Mouse (Mus musculus): ENCODE results near the gene Snrpd3. TPM values are rescaled to one million over a fixed set of nuclear protein-coding genes. Genes with fewer than 3 reads are reported as not detected.

The Snrpd3 gene
- total RNA-seq (2014; fragmentation: Nextera tagmentation) (97.0 and 127 TPM in 2 replicates), total RNA-seq (2017) (74.4 and 109 TPM in 2 replicates)

- peak; percentile 83 for ATAC-seq (replicated peaks; ENCODE audit: poor library complexity, severe bottlenecking)
Measured at GRCm38 (mm10) chr10:75517073-75517757, at the start of gene Snrpd3. Gene Snrpd3 (plus strand): TSS chr10:75517551.

- peak; percentile 98 for ATAC-seq (replicated peaks; ENCODE audit: poor library complexity, severe bottlenecking)
Measured at GRCm38 (mm10) chr10:75473411-75473810, 43.9 kb upstream of the Snrpd3 start.

GRCm38 (mm10) chr10:75474571-75474970 is 42.8 kb upstream of the Snrpd3 start:
- ATAC-seq (replicated peaks; ENCODE audit: poor library complexity, severe bottlenecking): no peak

DNA sequence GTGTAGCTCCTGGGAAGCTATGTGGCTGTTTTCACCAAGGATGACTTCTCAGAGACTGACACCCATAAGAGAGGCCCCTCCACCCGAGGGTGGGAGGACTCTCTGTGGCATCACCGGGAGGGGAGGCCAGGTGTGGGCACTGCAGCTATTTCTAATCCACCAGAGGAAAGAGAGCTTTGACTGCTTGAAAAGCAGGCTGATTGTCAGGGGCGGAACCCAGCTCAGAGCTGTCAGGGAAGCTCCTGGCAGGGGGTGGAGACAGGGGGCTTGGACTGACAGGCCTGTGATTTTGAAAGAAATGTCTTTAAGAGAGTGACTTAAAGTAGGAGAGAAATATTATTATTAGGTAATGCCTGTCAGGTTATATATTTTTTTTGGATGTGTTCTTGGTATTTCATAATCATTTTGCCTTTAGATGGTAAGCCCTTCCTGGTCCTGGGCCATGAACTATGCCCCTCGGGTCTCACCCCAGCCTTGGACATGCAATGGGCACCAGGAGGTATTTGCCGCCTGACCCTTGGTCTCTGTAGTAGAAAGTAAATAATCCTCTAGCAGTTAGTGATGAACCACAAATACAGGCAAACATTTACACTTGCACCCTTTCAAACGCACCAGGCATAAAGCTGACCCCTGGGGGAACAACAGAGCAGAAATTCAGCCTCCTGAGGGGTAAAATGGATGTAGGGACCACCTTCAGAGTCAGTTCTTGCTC is 42.1 kb upstream of the Snrpd3 start:
- ATAC-seq (replicated peaks; ENCODE audit: poor library complexity, severe bottlenecking): peak; percentile 50

- ATAC-seq (replicated peaks; ENCODE audit: poor library complexity, severe bottlenecking): no peak
Measured at GRCm38 (mm10) chr10:75477034-75477433, 40.3 kb upstream of the Snrpd3 start.

DNA sequence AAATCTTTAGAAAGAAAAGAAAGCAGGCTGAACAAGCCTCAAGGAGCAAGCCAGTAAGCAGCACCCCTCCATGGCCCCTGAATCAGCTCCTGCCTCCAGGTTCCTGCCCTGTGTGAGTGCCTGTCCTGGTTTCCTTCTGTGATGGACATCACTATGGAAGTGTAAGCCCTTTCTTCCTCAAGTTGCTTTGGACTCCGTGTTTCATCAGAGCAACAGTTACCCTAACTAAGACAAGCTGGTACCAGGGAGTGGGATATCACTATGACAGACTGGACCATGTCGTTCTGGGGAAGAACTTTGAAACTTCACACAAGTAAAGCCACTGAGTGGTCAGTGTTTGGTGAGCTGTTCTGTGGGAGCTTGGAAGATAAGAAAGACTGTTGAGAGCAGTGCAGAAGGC is 37.4 kb upstream of the Snrpd3 start:
- ATAC-seq (replicated peaks; ENCODE audit: poor library complexity, severe bottlenecking): no peak

- no peak for ATAC-seq (replicated peaks; ENCODE audit: poor library complexity, severe bottlenecking)
Measured at GRCm38 (mm10) chr10:75481703-75482102, 35.6 kb upstream of the Snrpd3 start.

DNA sequence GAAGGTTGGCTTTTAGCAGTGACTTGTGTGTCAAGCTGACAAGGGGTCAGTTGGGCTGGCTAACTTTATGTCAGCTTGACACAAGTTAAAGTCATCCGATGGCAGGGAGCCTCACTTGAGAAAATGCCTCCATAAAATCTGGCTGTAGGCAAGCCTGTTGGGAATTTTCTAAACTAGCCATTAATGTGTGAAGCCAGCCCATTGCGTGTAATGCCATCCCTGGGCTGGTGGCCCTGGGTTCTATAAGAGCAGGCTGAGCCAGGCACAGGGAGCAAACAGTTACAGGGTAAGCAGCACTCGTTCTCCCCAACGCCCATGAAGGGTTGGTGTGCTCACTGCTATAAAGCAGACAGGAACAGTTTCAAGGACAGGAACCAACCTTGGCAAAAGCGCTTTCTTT is 35.1 kb upstream of the Snrpd3 start:
- ATAC-seq (replicated peaks; ENCODE audit: poor library complexity, severe bottlenecking): no peak

- no peak for ATAC-seq (replicated peaks; ENCODE audit: poor library complexity, severe bottlenecking)
Measured at GRCm38 (mm10) chr10:75482919-75483483, 34.4 kb upstream of the Snrpd3 start.

- no peak for ATAC-seq (replicated peaks; ENCODE audit: poor library complexity, severe bottlenecking)
Measured at GRCm38 (mm10) chr10:75484066-75484465, 33.3 kb upstream of the Snrpd3 start.

GRCm38 (mm10) chr10:75484767-75485166 is 32.6 kb upstream of the Snrpd3 start:
- peak; percentile 62 for ATAC-seq (replicated peaks; ENCODE audit: poor library complexity, severe bottlenecking)

GRCm38 (mm10) chr10:75486086-75486979 is 31.0 kb upstream of the Snrpd3 start:
- peak; percentile 61 for ATAC-seq (replicated peaks; ENCODE audit: poor library complexity, severe bottlenecking)

DNA sequence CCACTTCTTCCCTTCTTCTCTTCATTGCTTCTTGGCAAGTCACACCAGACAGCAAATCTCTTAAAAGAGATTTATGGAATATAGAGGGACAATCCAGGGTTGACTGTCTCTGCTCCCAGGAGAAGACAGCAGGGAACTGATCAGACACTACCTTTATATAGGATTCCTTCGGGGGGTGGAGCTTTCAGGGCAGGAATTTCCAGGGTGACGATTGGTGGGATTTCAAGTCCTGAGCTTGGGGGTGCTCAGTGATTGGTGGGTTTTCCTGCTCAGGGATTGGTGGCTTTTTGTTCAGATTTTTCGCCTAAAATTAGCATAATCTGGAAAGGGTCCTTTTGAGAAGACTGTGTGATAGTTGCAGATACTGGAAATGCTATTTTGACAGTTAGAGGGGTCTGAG is 30.2 kb upstream of the Snrpd3 start:
- no peak for ATAC-seq (replicated peaks; ENCODE audit: poor library complexity, severe bottlenecking)

GRCm38 (mm10) chr10:75489522-75489921 is 27.8 kb upstream of the Snrpd3 start:
- ATAC-seq (replicated peaks; ENCODE audit: poor library complexity, severe bottlenecking): no peak

GRCm38 (mm10) chr10:75490731-75491130 is 26.6 kb upstream of the Snrpd3 start:
- peak; percentile 80 for ATAC-seq (replicated peaks; ENCODE audit: poor library complexity, severe bottlenecking)

DNA sequence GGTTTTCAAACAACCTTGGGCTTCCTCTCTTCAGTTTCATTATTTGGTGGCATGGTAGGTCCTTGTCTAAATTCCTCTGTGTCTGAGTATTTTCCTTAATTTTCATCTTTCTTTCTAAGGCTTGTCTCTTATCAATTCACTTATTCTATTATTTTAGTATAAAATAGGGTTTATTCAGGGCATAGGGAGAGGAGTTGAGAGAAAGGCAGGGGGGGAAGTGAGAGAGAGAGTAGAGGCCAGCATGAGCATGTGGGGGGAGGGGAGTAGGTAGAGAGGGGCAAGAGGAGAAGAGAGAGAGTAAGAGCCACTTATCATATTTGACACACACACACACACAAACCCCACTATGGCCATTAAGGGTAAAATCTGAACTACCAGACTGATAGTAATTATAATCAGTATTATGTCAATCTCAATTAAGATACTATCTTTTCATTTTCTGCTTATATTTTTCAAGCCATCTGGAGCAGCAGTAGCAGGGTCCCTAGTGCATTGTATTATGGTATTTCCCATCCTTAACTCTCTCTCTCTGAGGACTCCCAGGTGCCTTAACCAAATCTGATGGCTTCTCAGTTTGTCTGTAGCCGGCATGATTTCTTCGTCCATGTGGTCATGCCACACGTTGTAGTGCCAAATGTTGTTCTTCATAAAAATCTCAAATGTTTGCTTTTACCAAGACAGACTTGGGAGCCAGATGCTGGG is 26.0 kb upstream of the Snrpd3 start:
- no peak for ATAC-seq (replicated peaks; ENCODE audit: poor library complexity, severe bottlenecking)

DNA sequence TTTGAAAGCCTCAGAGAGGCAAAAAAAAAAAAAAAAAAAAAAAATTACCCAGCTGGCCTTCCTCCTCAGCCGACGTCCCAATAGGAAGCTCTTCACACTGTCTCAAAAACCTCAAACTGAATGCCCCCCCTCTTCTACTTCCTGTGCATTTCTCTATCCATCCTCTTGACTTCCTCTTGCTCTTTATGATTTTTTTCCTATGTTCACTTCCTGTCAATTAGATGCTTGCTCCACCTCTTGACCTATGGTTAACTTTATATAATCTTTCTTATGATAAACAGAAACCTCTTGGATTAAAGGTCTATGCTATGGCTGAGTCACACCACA is 25.5 kb upstream of the Snrpd3 start:
- ATAC-seq (replicated peaks; ENCODE audit: poor library complexity, severe bottlenecking): peak; percentile 64

DNA sequence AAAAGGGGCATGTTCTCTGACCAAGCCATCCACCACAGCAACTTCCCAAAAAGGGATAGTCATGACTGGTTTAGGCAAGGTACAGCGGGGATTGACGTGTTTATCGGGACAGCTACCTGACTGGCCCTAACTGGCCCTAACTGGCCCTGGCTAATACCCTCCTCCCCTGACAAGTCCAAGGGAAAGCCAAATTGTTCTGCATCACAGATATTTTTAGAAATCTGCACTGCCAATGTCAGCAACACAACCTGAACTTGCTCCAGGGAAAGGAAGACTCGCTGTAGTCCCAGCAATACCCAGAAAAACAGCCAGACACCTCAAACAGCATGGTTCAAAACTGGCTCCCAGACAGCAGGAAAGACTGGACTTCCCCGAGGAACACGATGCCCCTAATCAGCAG is 22.0 kb upstream of the Snrpd3 start:
- ATAC-seq (replicated peaks; ENCODE audit: poor library complexity, severe bottlenecking): no peak

GRCm38 (mm10) chr10:75495921-75496320 is 21.4 kb upstream of the Snrpd3 start:
- ATAC-seq (replicated peaks; ENCODE audit: poor library complexity, severe bottlenecking): no peak

DNA sequence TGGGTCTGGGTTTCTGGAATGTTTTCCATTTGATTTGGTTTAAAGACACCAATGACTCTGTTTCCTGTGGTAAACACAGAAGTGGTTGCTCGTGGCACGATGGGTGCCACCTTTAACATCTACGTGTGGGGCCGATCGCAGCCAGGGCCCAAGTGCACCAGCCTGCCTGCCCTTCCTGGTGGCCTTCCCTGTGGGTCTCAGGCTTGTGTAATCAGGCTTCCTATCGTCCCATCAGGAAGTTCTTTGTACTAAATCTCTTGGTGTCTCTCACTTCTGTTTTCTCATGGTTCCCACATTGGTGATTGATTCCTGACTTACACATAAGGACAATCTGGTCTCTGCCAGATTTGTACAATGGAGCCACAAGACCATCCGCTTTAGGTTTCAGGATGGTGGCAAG is 18.1 kb upstream of the Snrpd3 start:
- ATAC-seq (replicated peaks; ENCODE audit: poor library complexity, severe bottlenecking): peak; percentile 85
